Mouse (Mus musculus): ENCODE data around the gene Gm8356. TPM values are rescaled to one million over a fixed set of nuclear protein-coding genes. Genes with fewer than 3 reads are reported as not detected.

Gm8356 gene
- not detected for polyA plus RNA-seq (2017; shearing (Covaris generic))

DNA sequence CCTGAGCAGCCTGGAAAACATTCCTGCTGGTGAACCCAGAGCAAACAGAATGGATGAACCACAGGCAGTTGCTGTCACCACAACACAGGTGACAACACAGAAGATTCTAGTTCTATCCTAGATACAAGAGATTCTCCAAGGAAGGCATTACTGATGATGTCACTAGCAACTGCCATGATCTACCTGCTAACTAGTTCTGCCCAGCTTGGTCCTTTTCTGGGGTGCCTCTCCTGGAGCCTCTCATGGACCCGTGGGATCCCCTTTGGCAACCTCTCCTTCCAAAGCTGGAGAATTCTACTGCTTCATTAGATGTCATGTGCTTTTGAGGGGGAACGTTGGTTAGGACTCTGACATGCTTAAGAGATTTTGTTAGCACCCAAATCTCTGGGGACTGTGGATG lies at the start of gene Gm8356:
TSS of gene Gm8356 (minus strand) at position 101 of the 400 bp plus-strand sequence.

Other genes with a start within 250 kb of the Gm8356 start
- gene Gm21103, start 232.4 kb downstream of the Gm8356 start, polyA plus RNA-seq (2017; shearing (Covaris generic)): not detected
- gene Gm3618, start 193.6 kb downstream of the Gm8356 start, polyA plus RNA-seq (2017; shearing (Covaris generic)): not detected
- not detected for gene Gm16440, start 147.0 kb downstream of the Gm8356 start, polyA plus RNA-seq (2017; shearing (Covaris generic))
- not detected for gene Gm3591, start 124.8 kb downstream of the Gm8356 start, polyA plus RNA-seq (2017; shearing (Covaris generic))
- not detected for gene Gm3594, start 92.7 kb downstream of the Gm8356 start, polyA plus RNA-seq (2017; shearing (Covaris generic))
- gene Gm3629, start 53.3 kb upstream of the Gm8356 start, polyA plus RNA-seq (2017; shearing (Covaris generic)): not detected
- gene Gm3460, start 85.1 kb upstream of the Gm8356 start, polyA plus RNA-seq (2017; shearing (Covaris generic)): not detected
- not detected for gene Gm10251, start 146.9 kb upstream of the Gm8356 start, polyA plus RNA-seq (2017; shearing (Covaris generic))
- gene Gm8050, start 183.0 kb upstream of the Gm8356 start, polyA plus RNA-seq (2017; shearing (Covaris generic)): not detected
- 1.5 TPM for gene Gm3636, start 205.0 kb upstream of the Gm8356 start, polyA plus RNA-seq (2017; shearing (Covaris generic))
- not detected for gene Gm8362, start 237.1 kb upstream of the Gm8356 start, polyA plus RNA-seq (2017; shearing (Covaris generic))

All from naive thymus-derived CD4-positive, alpha-beta T cell, adult 5 months (primary cell).